Mouse (Mus musculus) left cerebral cortex, adult 9 months (tissue): ENCODE measurements at regions not wholly inside any gene's neighbourhood (a gene's known extent, or its start where the extent isn't known, plus 50 kb on each side); places are given as distances from the start of the nearest gene placed in this dataset.

Source experiments
- DNase-seq, 2 experiments: peaks; one replicate each; pipeline ENCODE4 v3.0.0; 2022; ENCODE audit warnings: low spot score in 2 of 2

- no peak for DNase-seq
Observed at GRCm38 (mm10) chr4:84214523-84214922, 460.6 kb downstream of the Bnc2 start.

DNA sequence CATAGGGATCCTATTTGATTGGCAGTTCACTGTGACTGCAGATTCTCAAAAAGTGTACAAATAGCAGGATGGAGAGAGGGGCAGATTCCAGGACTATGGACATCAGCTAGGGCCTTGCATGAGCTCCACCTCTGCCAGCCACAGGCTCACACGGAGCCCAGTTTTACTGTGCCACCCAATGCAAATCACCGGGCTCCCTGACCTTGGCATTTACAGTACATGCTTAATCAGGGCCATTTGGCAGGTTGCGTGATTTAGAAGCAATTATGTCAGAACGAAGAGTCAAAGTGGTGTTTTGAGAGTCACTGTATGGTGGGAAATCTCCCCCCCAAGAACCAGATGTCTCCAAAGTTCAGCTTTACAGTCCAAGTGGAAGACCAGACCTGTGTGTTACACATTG, 456.1 kb downstream of the Bnc2 start:
- DNase-seq = no peak

- DNase-seq = no peak
Observed at GRCm38 (mm10) chr4:84222057-84222717, 452.9 kb downstream of the Bnc2 start.

DNA sequence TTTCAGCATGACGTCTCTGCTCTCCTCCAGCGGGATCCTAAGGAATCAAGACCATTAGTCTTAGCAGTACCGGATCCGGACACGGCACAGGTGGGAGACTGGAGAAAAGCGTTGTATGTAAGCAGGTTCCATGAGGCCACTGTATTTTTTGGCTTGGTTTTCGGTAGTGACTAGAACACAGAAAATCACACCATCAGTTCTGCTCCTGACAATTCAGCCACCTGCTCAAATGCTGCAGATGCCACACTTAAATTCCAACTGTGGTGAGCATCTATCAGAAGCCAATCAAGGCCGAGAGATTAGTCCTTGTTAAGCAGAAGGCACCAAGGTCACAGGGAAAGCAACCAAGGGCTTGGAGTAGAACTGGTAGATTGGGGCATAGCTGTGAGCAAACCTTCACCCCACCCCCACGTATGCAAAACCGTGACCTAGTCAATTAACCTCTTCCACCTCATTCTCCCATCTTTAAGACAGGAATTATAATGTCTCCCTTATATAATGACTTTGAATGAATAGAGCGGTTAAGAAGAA, 452.2 kb downstream of the Bnc2 start:
- no peak for DNase-seq

DNA sequence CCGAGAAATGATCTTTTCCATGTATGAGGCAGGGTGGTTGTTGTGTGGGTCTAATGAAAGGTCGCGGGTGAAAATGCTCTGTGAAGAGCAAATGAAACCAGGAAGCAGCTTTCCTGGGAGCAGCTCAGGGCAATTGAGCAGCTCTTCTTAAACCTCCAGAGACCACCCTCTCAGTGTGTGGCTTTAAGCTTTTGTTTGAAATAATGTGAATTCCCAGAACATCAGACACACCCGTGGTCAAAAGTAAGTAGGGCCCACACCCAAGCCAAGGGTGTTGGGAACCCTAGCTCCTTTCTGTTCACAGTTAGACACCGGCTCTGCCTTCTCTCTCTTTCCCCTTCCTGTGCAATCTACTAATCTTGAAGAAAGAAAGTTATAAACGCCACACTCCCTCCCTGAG, 450.5 kb downstream of the Bnc2 start:
- no peak for DNase-seq
